Mouse (Mus musculus): ENCODE data around the gene Sept9.

- TF ChIP-seq MYOD1 (IDR thresholded peaks at IDR 0.05; ENCODE audit: control insufficient read depth in 1 of 3, insufficient read length in 2 of 3, low read depth in 2 of 3), result no peak
- TF ChIP-seq CEBPB (IDR thresholded peaks at IDR 0.05; ENCODE audit: insufficient read depth, poor library complexity, severe bottlenecking), result no peak
- no peak for TF ChIP-seq MAX (IDR thresholded peaks at IDR 0.05; ENCODE audit: low read depth)
Measured at GRCm38 (mm10) chr11:117245041-117245725, 45.7 kb downstream of the Sept9 start.
